Mouse (Mus musculus) spleen, adult 2 months (tissue): ENCODE results near the gene Ugt1a7c. TPM values are rescaled to one million over a fixed set of nuclear protein-coding genes. Genes with fewer than 3 reads are reported as not detected.
"Not testable (repeated sequence)": the region's sequence is repeated elsewhere in the genome, so short reads cannot be mapped to it uniquely, and the experiment has no call there.

Experiments
- DNase-seq, 2 experiments: peaks; one replicate each; pipeline versions ENCODE4 v3.0.0 to v3.0.0-alpha.2; 2012 to 2021; ENCODE audit warnings: low spot score in 2 of 2, low read depth in 1 of 2
- H3K27ac ChIP-seq: fragments of 200-500 bp; 2 replicates; pipeline ENCODE4 v1.5.1; 2012; ENCODE audit warnings: low read length, inconsistent platforms; ENCODE audit not compliant: insufficient read depth
- H3K27me3 ChIP-seq: fragments of 200-500 bp; 2 replicates; pipeline ENCODE4 v1.6.1; 2012; ENCODE audit warnings: mild to moderate bottlenecking, moderate library complexity, low read length, inconsistent platforms; ENCODE audit not compliant: control insufficient read depth, insufficient read depth
- H3K36me3 ChIP-seq: fragments of 200-500 bp; 2 replicates; pipeline ENCODE4 v1.6.1; 2012; ENCODE audit warnings: mild to moderate bottlenecking, low read length, inconsistent platforms; ENCODE audit not compliant: control insufficient read depth, insufficient read depth
- H3K4me1 ChIP-seq: fragments of 200-500 bp; 2 replicates; pipeline ENCODE4 v1.6.1; 2011; ENCODE audit warnings: inconsistent platforms; ENCODE audit not compliant: control insufficient read depth, insufficient read depth, insufficient read length
- H3K4me3 ChIP-seq: fragments of 200-500 bp; 2 replicates; pipeline ENCODE4 v1.5.1; 2011; ENCODE audit warnings: mild to moderate bottlenecking, inconsistent platforms; ENCODE audit not compliant: insufficient read depth, insufficient read length; ENCODE audit errors: extremely low read depth
- CTCF ChIP-seq: fragments of 200-500 bp; IDR thresholded peaks from 2 replicates; pipeline ENCODE4 v1.5.1; 2011; ENCODE audit warnings: mild to moderate bottlenecking, inconsistent platforms; ENCODE audit not compliant: insufficient read depth, insufficient read length, insufficient replicate concordance; ENCODE audit errors: extremely low read depth
- POLR2A ChIP-seq: fragments of 200-500 bp; IDR thresholded peaks from 2 replicates; pipeline ENCODE4 v1.6.1; 2011; ENCODE audit warnings: low read depth, low read length, inconsistent platforms
- WGBS: fragments of 180-500 bp; shearing (Covaris S2); methylation state at CpG from one replicate; pipeline ENCODE4 v1.1.7; 2018; 5-methylcytosine and 5-hydroxymethylcytosine counted together
- polyA plus RNA-seq: library from polyadenylated mRNA; depleted of rRNA; stranded (reverse); fragments of >200 nt; gene quantifications from 2 replicates; pipeline ENCODE4 v1.2.3, GENCODE M21; 2012

Gene Ugt1a7c
- polyA plus RNA-seq, 1 experiment = 1.5 TPM

DNA sequence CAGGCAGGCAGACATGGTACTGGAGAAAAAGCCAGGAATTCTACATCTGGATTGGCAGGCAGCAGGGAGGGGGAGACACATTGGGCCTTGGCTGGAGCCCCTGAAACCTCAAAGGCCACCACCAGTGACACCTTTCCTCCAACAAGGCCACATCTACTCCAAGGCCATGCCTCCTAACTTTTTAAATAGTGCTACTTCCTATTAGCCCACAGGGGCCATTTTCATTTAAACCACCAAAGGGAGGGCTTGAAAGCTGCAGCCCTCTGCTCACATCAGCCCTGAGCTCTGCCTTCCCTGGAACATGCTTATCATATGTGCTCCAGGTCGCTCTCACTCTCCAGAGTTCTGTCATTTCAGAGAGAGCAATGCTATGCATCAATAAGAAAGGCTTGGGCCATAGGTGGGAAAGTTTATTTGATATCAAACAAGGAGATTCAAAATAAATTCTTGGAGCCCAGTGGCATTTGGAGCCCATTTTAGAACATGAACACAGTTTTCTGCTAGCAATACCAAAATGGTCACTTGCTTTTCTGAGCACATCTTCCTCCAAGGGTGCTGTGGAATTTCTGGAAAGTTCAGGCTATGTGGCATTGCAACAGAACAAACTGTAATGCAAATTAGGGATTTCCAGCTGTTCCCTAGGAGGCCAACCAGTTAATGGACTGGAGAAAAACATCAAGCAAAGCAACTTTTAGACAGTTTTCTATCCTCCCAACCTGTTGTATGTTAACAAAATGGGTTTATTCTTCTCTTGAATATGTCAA is 10.0 kb downstream of the Ugt1a7c start:
- H3K27ac ChIP-seq = no peak overlapping the region
- no peak overlapping the region for H3K4me3 ChIP-seq
- 95% methylated on average over 1 of the region's 1 CpGs for WGBS
- no peaks in the 10 kb centered on the region for H3K27me3 ChIP-seq
- no peaks in the 10 kb centered on the region for H3K36me3 ChIP-seq
- no peaks in the 10 kb centered on the region for H3K4me1 ChIP-seq
- DNase-seq = no peak
- TF ChIP-seq CTCF (no peak), POLR2A (no peak)

GRCm38 (mm10) chr1:88105656-88106055 is 10.8 kb downstream of the Ugt1a7c start:
- Histone ChIP-seq H3K27me3 (no peaks in the 10 kb centered on the region), H3K4me1 (no peaks in the 10 kb centered on the region), H3K27ac (no peak overlapping the region), H3K36me3 (no peaks in the 10 kb centered on the region), H3K4me3 (no peak overlapping the region)
- DNase-seq = no peak
- no peak for TF ChIP-seq CTCF
- TF ChIP-seq POLR2A = no peak
- 78% methylated on average over 2 of the region's 2 CpGs for WGBS

GRCm38 (mm10) chr1:88109027-88109557 is 14.2 kb downstream of the Ugt1a7c start:
- H3K36me3 ChIP-seq, H3K27ac ChIP-seq, H3K4me1 ChIP-seq, H3K27me3 ChIP-seq, DNase-seq, H3K4me3 ChIP-seq: not testable (repeated sequence)
- 89% methylated on average over 2 of the region's 2 CpGs for WGBS

DNA sequence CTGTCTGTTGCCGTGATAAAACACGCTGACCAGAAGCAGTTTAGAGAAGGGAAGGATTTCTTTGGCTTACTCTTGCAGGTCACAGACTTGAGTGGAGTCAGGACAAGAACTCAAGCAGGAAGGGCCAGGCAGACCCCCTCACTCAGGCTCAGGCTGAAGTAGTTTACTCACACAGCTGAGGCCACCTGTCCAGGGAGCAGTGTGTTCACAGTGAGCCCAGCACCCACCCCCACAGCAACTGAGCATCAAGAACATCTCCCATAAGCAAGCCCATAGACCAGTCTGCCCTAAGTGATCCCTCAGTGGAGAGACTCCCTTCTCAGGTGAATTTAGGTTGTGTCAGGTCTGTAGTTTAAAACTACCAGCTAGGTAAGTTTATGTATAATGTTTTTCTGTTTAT is 14.7 kb downstream of the Ugt1a7c start:
- not testable (repeated sequence) for H3K36me3 ChIP-seq, H3K4me3 ChIP-seq, H3K4me1 ChIP-seq, H3K27ac ChIP-seq, H3K27me3 ChIP-seq, DNase-seq
- 73% methylated on average over 2 of the region's 2 CpGs for WGBS

DNA sequence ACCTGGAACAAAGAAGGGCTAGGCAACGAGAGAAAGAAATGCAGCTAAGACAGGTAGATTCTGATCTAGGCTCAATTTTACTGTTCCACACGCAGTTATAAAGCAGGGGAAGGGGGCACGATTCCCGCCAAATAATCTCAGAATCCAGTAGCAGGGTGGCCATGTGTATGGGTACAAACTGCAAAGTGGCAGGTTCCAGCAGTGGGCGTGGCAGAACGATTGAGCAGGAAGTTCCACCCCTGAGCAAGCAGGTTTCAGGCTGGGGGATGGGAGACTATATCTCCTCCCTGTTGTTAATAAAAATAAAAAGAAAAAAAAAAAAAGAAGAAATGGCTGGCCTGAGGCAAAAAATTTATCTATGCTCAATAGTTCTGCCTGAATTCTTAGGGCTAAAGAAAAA is 17.9 kb downstream of the Ugt1a7c start:
- WGBS = 95% methylated on average over 6 of the region's 6 CpGs
- not testable (repeated sequence) for H3K27me3 ChIP-seq, H3K4me3 ChIP-seq, DNase-seq, H3K27ac ChIP-seq, H3K4me1 ChIP-seq, H3K36me3 ChIP-seq

- H3K36me3 ChIP-seq, H3K27me3 ChIP-seq, DNase-seq, H3K4me1 ChIP-seq, H3K27ac ChIP-seq, H3K4me3 ChIP-seq: not testable (repeated sequence)
- 35% methylated on average over 4 of the region's 4 CpGs for WGBS
Measured at GRCm38 (mm10) chr1:88120550-88120949, 25.7 kb downstream of the Ugt1a7c start.

DNA sequence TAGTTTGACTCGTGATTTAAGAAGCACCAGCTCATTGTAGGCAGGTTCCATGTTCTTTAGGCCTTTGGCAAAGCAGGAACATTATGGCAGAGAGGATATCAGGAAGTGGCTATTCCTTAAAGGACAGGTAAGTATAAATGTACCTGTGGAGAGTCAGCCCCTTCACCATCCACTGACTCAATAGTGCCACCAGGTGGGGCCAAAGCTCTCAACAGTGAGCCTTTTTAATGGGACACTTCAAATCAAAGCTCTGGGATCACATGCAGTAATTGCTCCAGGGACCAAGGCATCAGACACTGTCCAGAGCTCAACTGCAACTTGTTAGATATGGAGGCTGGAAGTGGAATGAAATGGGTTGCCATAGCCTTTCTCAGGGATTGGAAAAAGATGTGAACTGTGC is 26.7 kb downstream of the Ugt1a7c start:
- no CpG with 5 or more reads among the region's 1 CpGs for WGBS
- not testable (repeated sequence) for H3K27ac ChIP-seq, H3K4me3 ChIP-seq, H3K4me1 ChIP-seq, H3K27me3 ChIP-seq, H3K36me3 ChIP-seq, DNase-seq

DNA sequence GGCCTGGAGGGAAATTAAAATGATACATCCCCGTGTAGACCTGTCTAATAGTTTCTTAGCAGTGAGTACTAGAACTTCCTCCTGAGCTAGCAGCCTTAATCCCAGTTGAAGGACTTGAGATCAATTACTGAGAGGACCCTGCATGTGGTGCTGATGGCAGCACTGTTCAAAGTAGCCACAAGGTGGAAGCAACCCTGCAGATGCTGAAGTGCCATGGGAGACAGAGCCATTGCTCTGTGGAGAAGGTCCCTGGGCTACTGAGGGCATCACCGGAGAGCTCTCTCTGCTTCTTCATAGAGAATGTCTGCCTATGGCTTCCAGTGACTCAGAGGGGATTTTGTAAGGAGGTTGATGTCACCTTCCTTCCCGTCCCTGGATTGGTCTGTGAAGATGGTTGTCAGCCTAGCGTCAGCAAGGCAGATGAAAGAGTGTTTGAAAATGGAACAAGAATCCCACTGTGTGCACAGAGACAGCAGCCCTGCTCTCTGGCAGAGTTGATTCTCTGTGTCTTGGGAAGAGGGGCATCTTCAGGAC is 31.0 kb downstream of the Ugt1a7c start:
- H3K4me3 ChIP-seq, H3K36me3 ChIP-seq, H3K4me1 ChIP-seq, H3K27me3 ChIP-seq, H3K27ac ChIP-seq, DNase-seq: not testable (repeated sequence)
- 75% methylated on average over 4 of the region's 4 CpGs for WGBS

- not testable (repeated sequence) for H3K4me1 ChIP-seq, H3K27ac ChIP-seq, H3K4me3 ChIP-seq, H3K27me3 ChIP-seq, H3K36me3 ChIP-seq, DNase-seq
- 96% methylated on average over 2 of the region's 2 CpGs for WGBS
Measured at GRCm38 (mm10) chr1:88129091-88129490, 34.2 kb downstream of the Ugt1a7c start.

GRCm38 (mm10) chr1:88130223-88130622 is 35.4 kb downstream of the Ugt1a7c start:
- not testable (repeated sequence) for H3K27ac ChIP-seq, H3K4me3 ChIP-seq, DNase-seq, H3K27me3 ChIP-seq, H3K36me3 ChIP-seq, H3K4me1 ChIP-seq
- WGBS = 87% methylated on average over 1 of the region's 1 CpGs
